Mouse (Mus musculus): ENCODE results near the gene Rpl10-ps3.
A peak's percentile ranks its signal among the peaks of the same experiment; 100 is the strongest.

The Rpl10-ps3 gene

DNA sequence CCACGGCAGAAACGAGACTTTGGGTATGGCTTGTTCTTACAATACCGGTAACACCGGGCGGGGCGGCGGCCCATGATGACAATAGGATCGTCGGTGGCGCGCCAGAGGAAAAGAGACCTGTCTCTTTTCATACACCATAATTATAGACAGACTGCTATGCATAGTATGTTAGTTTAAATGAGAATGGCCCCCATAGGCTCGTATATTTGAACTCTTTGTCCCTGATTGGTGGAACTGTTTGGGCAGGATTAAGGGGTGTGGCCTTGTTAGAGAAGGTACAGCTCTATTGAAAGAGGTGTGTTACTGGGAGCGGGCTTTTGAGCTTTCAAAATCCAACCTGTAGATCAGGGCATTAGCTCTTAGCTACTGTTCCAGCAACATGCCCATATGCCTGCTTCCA is at the start of gene Rpl10-ps3:
Rpl10-ps3 (minus strand) TSS at position 101 of the 400 bp plus-strand sequence.
- DNase-seq: no peak

DNA sequence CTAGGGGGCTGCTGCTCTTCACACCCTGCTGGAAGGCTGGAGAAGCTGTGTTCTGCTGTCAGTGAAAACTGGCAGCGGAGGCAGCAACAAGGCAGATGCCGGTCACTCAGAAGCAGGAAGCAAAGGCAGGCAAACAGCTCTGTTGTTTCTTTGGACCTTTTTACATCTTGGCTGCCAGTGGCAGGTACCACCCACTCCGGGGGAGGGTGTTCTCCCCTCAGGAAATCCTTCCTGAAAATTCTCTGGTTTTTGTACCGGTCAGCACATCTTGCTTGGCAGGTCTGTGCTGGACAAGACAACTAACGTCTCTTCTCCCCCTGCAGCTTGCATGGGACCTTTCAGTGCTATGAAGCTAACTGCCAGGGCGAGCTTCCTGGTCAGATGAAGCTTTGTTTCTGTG is 30.8 kb upstream of the Rpl10-ps3 start:
- no peak for DNase-seq

DNA sequence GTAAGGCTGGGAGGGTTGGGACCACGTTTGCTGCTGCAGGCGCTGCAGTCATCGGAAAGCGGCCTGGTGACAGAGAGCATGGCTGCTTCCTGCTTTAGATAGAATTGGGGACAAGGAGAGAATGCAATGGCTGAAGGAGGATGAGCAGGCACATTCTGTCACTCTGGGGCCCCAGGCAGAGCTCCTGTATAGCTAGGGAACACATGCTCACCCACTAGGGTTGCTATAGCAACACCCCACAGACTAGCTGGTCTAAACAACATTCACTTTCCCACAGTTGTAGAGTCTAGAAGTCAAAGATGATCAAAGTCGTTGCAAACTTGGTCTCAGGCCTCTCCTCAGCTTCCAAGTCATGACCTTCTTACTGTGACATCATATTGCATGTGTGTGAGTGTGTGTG is 29.9 kb upstream of the Rpl10-ps3 start:
- DNase-seq: no peak

DNA sequence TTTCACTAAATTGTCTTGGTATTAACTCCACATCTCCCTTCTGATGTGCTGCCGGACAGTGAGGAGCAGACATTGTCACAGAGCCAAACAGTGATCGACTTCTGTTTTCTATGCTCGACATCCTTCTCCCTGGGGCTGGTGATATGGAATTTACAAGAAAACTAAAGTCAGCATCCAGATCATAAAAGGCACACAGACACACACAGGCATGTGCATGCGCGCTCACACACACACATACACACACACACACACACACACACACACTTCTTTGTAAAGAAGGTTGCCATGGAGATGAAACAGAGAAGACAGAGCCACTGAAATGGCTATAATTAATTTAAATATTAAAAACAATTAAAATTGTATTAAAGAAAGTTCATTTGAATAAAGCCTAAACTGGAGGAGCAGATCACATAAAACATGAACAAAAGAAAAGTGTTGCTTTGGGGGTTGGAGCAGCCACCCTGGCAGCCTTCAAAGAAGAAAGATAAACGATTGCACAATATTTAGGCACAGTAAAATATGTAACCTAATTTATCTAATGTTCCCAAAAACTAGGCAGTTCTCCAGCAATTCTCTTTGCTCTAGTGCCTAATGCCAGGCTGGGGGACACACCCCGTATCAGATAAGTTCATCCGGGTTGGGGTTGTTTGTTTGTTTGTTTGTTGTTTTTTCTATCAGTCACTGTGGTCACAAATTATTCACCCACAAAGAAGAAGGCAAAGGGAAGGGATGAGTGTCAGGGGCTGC is 24.0 kb upstream of the Rpl10-ps3 start:
- no peak for DNase-seq

DNA sequence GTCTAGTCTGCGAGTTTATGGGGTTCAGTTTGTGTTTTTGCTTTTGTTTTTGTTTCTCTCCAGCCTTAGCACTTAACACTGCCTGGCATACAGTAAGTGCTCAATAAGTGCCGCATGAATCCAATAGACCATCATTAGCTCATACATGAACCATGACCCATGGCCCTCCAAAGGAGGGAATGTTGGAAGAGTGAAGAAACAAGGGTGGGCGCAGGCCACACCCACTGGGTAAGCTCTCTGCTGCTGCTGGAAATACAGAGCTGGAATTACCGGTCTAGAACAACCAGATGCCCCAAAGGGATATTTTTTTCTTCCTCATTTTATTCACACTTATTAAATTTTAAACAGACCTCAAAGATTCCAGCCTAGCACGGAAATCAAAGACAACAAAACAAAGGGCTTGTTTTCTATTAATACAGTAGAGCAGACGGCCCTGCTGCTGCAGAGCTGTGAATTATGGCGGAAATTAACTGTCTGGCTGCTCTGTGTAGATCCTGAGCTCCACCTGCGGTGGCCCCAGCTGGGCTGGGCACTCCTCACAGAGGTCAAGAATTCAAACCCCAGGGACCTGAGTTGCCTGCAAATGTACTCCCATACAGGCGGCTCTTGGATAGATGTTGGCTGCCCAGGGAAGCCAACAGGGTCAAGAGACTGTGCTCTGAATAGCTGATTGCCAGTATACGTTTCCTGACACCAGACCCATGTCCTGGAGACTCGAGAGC is 20.5 kb upstream of the Rpl10-ps3 start:
- no peak for DNase-seq

DNA sequence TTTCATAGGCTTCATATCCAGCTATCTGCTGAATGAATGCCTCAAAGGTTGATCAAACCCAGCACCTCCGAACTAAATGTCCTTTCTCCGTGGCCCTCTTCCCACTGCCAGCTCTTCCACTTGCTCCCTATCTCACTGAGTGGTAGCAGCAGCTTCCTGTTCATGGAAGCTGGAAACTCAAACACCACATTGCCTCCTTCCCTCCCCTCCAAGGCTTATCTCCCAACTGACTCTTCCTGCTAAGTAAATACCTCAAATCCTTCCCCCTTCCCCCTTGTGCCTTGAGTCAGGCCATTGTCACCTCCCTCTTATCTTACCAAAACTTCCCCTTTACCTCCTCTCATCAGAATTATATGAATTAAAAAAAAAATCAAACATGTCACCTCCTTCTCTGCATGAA is 19.2 kb upstream of the Rpl10-ps3 start:
- DNase-seq: no peak

DNA sequence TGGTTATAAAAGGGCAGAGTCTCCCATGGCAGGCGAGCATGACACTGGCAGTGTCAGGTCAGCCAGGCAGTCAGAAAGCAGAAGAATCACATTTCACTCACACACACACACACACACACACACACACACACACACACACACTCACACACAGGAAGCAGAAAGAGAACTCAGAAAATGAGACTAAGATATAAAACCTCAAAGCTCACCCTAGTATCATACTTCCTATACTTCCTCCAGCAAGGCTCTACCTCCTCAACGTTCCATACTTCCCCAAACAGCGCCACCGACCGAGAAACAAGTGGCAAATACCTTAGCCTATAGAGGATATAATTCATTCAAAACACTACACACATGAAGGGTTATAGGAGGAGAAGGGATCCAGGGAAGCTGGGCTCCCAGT is 18.5 kb upstream of the Rpl10-ps3 start:
- no peak for DNase-seq

DNA sequence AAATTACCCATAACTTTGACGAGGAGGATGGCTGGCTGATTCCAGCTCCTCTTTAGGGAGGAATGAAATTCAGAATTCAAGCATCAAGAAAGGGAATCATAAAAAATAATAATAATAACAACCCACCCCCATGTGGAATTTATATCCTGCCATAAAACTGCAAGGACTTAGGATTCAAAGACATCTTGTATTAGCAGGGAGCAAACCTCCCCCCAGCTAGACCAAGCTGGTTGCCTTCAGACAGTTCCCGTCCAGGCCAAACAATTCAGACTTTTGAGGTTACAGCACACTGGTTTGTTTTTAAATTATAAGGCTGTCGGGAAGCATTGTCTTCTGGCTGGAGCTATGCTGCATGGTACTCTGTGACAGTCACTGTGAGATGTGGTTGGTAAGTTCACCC is 17.8 kb upstream of the Rpl10-ps3 start:
- DNase-seq: no peak

DNA sequence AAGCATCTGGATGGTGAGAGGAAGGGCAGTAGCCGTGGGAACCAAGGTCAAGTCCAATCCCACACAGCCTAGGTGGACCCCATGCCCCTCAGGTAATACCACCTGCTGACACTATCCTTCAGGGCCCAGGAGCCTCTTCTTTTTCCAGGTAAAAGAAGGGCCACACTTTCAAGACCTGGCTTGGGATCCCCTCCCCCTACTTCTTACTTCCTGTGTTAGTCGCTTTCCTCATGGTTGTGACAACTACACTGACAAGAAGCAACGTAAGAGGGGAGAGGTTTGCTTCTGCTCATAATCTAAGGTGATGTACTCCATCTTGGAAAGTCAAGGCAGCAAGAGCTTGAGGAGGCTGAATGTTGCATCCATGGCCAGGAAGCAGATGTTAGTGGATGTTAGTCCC is 15.6 kb upstream of the Rpl10-ps3 start:
- DNase-seq: no peak

DNA sequence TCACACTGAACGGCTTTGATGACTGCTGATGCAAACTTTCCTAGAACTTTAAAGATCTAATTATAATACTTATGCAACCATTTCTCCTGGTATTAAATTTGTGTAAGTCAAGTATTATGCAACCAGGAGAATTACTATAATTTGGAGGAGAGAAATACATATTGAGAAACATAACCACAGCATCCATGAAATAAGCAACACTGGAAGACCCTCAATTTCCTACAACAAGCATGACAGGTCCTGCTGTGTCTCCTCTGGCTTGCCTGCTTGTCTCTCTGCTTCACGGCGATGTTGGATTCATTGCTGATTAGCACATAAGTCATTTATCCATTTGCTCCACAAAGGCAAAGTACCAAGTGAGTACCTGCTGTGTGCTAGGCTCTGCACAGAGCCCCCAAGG is 12.6 kb upstream of the Rpl10-ps3 start:
- DNase-seq: no peak

DNA sequence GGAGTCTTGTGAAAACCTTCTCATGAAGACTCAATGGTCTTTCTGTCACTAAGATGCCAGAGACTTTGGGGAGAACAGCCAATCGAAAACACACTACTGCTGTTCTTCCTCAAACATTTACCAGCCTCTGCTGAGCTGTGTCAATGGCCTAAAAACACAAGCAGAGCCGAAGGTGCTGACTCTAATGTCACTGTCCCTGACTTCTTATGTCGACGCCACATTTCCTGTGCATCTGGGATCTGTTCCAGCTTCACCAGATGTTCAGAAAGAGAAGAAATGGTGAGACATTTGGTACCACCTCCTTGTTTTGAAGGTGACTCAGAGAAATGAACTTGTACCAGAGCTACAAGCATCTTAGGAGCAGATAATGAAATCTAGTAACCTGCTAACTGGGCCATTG is 7.0 kb upstream of the Rpl10-ps3 start:
- no peak for DNase-seq

DNA sequence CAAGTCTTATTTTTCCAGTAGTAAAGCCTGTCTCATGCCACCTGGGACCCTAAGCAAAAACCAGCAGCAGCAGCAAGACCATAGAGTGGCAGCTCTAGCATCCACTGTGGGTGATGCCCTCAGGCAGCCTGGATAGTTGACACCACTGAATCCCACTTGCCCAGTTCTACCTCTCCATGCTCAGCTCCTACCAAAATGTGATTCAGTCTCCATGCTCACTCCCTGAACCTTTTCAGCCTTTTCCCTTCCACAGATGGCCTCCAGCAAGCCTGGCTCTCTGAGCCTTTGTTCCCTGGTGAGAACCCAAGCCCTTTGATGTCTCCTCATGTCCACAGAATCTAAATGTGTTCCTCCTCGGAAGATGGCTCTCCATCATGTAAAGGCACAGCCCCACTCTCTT is 5.8 kb upstream of the Rpl10-ps3 start:
- no peak for DNase-seq

DNA sequence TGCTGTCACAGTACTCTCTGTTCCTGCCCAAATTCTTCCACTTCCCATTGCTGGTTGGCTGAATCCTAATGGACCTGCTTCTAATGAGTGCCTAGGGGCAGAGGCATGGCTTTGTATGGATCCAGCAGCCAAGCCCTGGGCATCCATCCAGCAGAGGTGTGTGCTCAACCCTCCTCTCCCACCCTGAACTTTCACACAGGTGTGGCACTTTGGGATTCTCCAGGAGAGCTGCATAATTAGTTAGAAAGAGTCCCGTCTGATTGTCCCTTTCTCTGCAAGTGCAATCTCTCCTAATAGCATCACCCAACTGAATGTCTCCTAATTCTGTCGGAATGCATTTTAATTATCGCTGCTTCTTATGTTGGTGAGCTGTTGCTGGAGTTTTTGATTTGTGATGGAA is 4.4 kb upstream of the Rpl10-ps3 start:
- DNase-seq: no peak

DNA sequence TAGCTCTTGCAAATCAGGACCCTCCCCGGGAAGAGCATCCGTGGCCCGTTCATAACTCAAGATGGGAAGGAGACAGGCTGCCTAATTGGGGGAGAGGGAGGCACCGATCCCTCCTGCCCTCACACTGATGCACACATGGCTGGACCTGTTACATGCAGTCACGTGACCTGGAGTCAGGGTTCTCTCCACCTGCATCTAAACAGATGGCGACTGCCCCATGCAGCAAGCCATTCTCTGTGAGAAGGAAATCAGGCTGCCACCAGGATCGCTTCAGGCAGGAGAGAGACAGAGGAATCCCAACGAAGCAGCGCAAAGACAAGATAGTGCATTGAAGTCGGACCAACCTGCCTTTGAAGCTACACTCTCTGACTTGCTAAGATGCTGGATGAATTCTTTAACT is 3.5 kb upstream of the Rpl10-ps3 start:
- peak; percentile 38 for DNase-seq

DNA sequence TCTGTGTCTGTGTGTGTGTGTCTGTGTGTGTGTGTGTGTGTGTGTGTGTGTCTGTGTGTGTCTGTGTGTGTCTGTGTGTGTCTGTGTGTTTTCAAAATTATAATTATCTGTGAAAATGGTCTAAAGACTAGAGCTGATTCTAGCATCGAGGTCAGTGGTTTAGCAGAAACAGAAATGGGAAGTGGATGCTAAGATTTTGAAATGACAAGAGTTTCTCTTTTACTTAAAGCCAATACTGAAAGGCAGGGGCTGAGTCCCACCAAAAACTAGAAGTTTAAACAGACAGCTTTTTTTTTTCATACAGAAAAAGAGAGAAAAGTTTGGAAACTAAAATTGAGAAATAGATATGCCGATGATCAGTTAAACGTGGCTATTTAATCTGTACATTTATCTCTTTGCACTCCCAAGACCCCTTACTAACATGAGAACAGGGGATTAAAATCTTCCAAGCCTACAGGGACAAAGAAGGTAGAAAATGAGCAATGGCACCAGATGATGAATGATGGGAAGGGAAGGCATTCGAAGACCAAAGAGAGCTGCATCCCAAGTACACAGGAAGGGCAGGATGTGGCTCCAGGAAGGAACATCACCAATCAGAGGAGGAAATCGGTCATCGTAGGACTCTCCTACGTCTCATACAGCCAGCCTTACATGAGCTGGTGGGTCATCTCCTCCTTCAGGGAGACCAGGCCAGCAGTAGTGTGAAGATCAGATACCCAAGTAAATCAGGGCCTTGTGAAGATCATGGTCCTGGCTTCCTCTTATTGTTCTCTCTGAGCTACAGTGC is 9.0 kb downstream of the Rpl10-ps3 start:
- no peak for DNase-seq

DNA sequence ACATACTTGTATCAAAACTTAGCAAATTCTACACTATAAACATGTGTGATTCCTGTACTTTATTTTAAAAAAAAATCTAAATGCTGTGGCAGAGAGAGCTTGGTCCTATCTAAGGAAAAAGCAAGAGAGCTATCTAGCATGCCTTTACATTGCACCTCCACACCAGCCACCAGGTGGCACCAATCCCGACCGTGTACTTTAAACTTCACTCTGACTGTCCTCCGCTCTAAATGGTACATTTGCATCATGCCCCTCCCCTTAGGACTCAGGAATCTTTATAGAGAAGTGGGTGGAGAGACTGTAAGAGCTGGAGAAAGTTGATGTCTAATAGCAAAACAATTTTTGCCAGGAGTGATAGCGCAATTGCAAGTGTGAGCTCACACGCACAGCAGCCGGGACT is 11.4 kb downstream of the Rpl10-ps3 start:
- no peak for DNase-seq

DNA sequence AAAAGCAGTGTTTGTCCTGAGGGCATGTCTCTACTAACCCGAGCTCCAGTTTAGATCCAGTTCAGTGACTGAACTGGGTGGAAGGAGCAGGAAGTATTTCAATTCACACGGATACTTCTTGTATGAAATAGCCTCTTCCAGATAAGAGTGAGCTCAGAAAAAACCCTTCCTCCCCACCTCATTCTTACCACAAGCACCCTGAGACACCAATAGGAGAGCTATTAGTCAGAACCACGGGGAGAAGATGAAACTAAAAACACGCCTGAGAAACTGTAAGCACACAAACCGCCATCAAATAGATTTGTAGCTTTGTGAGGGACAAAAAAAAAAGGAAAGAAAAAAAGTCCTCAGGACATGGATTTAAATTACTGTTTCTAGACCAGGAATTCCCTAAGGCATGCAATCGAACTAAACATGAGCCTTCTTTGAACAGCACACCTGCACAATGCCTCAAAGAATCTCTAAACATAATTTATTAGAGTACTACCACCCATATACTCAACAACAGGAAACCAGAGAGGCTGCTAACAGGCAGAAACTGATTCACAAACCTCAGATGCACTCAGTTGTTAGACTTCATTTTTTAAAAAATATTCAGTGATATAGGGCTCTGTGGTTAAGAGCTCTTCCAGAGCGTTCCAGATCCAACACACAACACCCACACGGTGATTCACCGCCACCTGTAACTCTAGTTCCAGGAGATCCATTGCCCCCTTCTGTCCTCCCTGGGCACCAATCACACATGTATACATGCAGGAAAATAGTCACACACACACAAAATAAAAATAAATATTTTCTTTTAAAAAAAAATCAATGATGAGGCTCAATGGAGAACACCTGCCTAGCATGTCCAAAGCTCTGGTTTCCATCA is 20.2 kb downstream of the Rpl10-ps3 start:
- DNase-seq: no peak

DNA sequence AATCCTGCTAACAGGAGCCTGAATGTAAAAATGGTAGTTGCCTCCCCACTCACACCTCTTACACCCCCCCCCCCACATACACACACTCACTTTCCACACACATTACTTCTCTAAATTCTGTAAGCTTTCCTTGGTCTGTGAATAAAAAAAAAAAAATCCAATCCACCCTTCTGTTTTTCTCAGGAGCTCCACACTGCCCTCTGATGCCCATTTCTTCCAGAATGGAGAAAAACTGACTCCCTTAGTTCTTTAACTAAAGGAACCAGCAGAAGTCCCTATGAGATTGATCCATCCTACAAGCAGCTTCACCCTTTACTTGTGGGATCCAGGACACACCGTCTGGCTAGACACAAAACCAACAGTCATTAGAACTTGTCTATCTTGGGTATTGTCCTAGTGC is 24.0 kb downstream of the Rpl10-ps3 start:
- DNase-seq: no peak

DNA sequence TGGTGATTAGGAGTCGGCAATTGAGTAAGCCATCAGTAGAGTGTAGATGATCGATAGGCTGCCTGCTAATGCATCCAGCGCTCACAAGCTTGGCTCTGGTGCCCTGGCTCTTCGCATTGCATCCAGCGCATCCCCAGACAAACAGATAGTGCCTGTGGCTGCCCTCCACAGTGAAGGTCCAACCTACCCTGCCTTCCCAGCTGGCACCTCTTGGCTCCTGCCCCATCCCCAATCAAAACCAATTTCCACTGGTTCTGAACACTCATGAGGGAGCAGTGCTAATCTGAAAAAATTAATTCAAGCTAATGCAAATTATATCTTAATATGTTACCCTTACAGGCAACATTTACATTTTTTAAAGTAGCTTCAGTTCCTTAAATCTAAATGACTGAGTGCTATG is 25.3 kb downstream of the Rpl10-ps3 start:
- DNase-seq: no peak

DNA sequence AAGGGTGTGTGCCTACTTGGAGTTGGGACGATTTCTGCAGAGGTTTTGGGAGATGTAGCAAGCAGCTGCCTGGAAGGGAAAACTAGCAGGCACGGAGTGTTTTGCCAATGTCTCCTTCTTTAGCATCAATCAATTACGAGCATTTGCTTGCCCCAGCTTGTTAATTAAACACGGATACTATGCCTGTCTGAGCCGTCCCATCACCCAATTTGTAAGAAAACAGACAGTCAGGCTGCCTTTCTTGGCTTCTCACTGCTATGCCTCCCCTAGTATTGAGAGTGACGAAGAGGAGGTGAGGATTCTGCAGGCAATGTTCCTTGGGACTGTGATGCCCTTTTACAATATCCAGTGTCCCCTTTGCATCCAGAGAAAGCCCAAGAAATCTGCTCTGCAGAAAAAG is 27.5 kb downstream of the Rpl10-ps3 start:
- no peak for DNase-seq

DNA sequence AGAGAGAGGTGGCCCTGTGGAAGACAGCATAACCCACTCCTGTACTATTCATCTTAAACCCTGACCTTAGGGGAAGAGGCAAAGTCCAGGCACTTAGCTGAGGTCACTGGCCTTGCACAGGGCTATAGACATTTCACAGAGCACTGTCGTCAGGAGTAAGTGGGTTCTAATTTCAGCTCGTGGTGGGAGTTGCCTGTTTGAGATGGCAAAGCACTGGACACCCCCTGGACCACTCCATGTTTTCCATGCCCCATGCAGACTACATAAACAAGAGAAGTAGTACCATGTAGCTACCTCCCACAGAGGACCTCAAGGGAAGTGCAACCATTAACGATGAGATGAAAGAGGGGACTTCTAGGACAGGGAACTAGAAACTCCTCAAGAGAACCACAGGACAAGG is 29.1 kb downstream of the Rpl10-ps3 start:
- DNase-seq: no peak

DNA sequence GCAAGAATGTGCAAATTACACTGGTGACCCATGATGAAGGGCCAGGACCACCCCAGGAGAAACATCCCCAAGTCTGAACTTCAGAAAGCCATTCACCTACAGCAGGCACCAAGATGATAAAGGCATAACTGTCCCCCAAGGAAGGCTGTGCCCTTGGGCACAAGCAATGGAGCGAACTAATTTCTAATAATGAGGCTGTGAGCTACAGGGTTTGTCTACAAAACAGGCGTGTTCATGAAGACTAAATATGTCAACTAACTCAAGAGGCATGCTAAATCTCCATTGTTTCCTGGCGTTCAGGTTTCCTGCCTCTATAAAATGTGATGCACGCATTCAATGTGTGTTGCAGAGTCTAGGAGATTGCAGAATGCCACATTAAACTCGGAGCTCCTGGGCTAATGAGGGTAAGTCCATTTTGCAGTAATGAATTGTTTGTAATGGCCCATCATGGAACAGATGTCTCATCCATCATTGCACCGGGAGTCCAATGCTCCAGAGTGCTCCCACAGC is 33.7 kb downstream of the Rpl10-ps3 start:
- no peak for DNase-seq
